Mouse (Mus musculus) forebrain, embryonic 16.5 days (tissue): ENCODE results near the gene Scg5. TPM values are rescaled to one million over a fixed set of nuclear protein-coding genes. Genes with fewer than 3 reads are reported as not detected.

Source experiments
- ATAC-seq: fragments of 200-750 bp; cut with Nextera tagmentation; 2 replicates; pipeline ENCODE4 v1.8.0; 2017; ENCODE audit warnings: mild to moderate bottlenecking, moderate library complexity
- H3K27ac ChIP-seq: fragments of 300-500 bp; sonication (generic); 2 replicates; pipeline ENCODE4 v1.5.1; 2014; ENCODE audit warnings: low read length, control low read depth
- H3K27me3 ChIP-seq: fragments of 300-500 bp; sonication (generic); replicated peaks from 2 replicates; pipeline ENCODE4 v1.6.1; 2014; ENCODE audit warnings: low read length; ENCODE audit not compliant: control insufficient read depth, insufficient read depth
- H3K36me3 ChIP-seq: fragments of 300-500 bp; sonication (generic); 2 replicates; pipeline ENCODE4 v1.6.1; 2014; ENCODE audit not compliant: control insufficient read depth, insufficient read depth
- H3K4me1 ChIP-seq: fragments of 300-500 bp; sonication (generic); replicated peaks from 2 replicates; pipeline ENCODE4 v1.6.1; 2014; ENCODE audit warnings: low read length; ENCODE audit not compliant: control insufficient read depth, insufficient read depth
- H3K4me2 ChIP-seq: fragments of 300-500 bp; sonication (generic); 2 replicates; pipeline ENCODE4 v1.6.1; 2014; ENCODE audit warnings: mild to moderate bottlenecking, low read length, control low read depth
- H3K4me3 ChIP-seq: fragments of 300-500 bp; sonication (generic); replicated peaks from 2 replicates; pipeline ENCODE4 v1.5.1; 2014; ENCODE audit warnings: mild to moderate bottlenecking, low read length, control low read depth
- H3K9ac ChIP-seq: fragments of 300-500 bp; sonication (generic); replicated peaks from 2 replicates; pipeline ENCODE4 v1.6.1; 2014; ENCODE audit warnings: low read depth, low read length, control low read depth
- H3K9me3 ChIP-seq: fragments of 300-500 bp; sonication (generic); 2 replicates; pipeline ENCODE4 v1.6.1; 2016; ENCODE audit warnings: low read length; ENCODE audit not compliant: control insufficient read depth
- WGBS: fragments of 180-500 bp; shearing (Covaris S2); extraction: QIAGEN DNeasy Blood & Tissue Kit; methylation state at CpG from one replicate; pipeline ENCODE4 v1.1.7; 2014; 5-methylcytosine and 5-hydroxymethylcytosine counted together
- polyA plus RNA-seq: library from polyadenylated mRNA; unstranded; fragments of >200 nt; fragmentation: Nextera tagmentation; extraction: Ambion mirVana; gene quantifications from 2 replicates; pipeline ENCODE4 v1.2.1, GENCODE M21; 2015

The Scg5 gene
- polyA plus RNA-seq, 1 experiment from 2014 or later, result 220 TPM

- H3K9ac ChIP-seq, result no peak overlapping the region
- no peaks in the 10 kb centered on the region for H3K36me3 ChIP-seq
- H3K4me2 ChIP-seq, result no peak overlapping the region
- no peak; the same call in 1 of the 2 replicates for ATAC-seq
- no peaks in the 10 kb centered on the region for H3K9me3 ChIP-seq
- no peaks in the 10 kb centered on the region for H3K4me1 ChIP-seq
- 77% methylated on average over 8 of the region's 8 CpGs for WGBS
- no peak overlapping the region for H3K27ac ChIP-seq
- H3K27me3 ChIP-seq, result no peaks in the 10 kb centered on the region
- H3K4me3 ChIP-seq, result no peak overlapping the region
Measured at GRCm38 (mm10) chr2:113768541-113769303, 60.2 kb downstream of the Scg5 start.

GRCm38 (mm10) chr2:113765885-113766284, 63.0 kb downstream of the Scg5 start:
- Histone ChIP-seq H3K4me2 (no peak overlapping the region), H3K36me3 (no peaks in the 10 kb centered on the region), H3K9ac (no peak overlapping the region), H3K9me3 (no peaks in the 10 kb centered on the region), H3K27ac (no peak overlapping the region), H3K4me1 (no peaks in the 10 kb centered on the region), H3K4me3 (no peak overlapping the region), H3K27me3 (no peaks in the 10 kb centered on the region)
- WGBS, result 65% methylated on average over 1 of the region's 1 CpGs
- ATAC-seq, result no peak

GRCm38 (mm10) chr2:113764968-113765367, 64.0 kb downstream of the Scg5 start:
- Histone ChIP-seq H3K27me3 (peaks cover 6% of the 10 kb centered on the region; the same call in 1 of the 2 replicates), H3K9ac (no peak overlapping the region), H3K27ac (no peak overlapping the region), H3K4me1 (no peaks in the 10 kb centered on the region), H3K36me3 (no peaks in the 10 kb centered on the region), H3K9me3 (no peaks in the 10 kb centered on the region), H3K4me3 (no peak overlapping the region), H3K4me2 (no peak overlapping the region)
- 86% methylated on average over 5 of the region's 5 CpGs for WGBS
- ATAC-seq, result no peak

GRCm38 (mm10) chr2:113758311-113759161, 70.4 kb downstream of the Scg5 start, which contains the start of gene Grem1:
Grem1 (minus strand) TSS chr2:113758646.
- H3K4me3 ChIP-seq, result peak within 1 kb of the TSS; percentile 67
- under 1% methylated on average over 64 of the region's 64 CpGs for WGBS
- H3K4me1 ChIP-seq, result peaks cover 21% of the 10 kb centered on the region
- H3K27ac ChIP-seq, result no peak within 1 kb of the TSS
- no peaks in the 10 kb centered on the region for H3K9me3 ChIP-seq
- peak within 1 kb of the TSS; percentile 63 for H3K9ac ChIP-seq
- H3K27me3 ChIP-seq, result peaks cover 28% of the 10 kb centered on the region
- H3K36me3 ChIP-seq, result no peaks in the 10 kb centered on the region
- H3K4me2 ChIP-seq, result peak within 1 kb of the TSS; percentile 97
- peak; percentile 67 for ATAC-seq

- under 1% methylated on average over 47 of the region's 47 CpGs for WGBS
Measured at GRCm38 (mm10) chr2:113757525-113758310, 71.2 kb downstream of the Scg5 start.

GRCm38 (mm10) chr2:113756924-113757524, 71.9 kb downstream of the Scg5 start:
- peaks cover 21% of the 10 kb centered on the region for H3K4me1 ChIP-seq
- peaks cover 28% of the 10 kb centered on the region for H3K27me3 ChIP-seq
- no peak for ATAC-seq
- 1% methylated on average over 12 of the region's 12 CpGs for WGBS
- peak overlapping the region; percentile 67 for H3K4me3 ChIP-seq
- no peaks in the 10 kb centered on the region for H3K36me3 ChIP-seq
- H3K4me2 ChIP-seq, result peak overlapping the region; percentile 97
- peak overlapping the region; percentile 54 for H3K9ac ChIP-seq
- H3K9me3 ChIP-seq, result no peaks in the 10 kb centered on the region
- no peak overlapping the region for H3K27ac ChIP-seq

More at GRCm38 (mm10) chr2:113757525-113758310, 71.2 kb downstream of the Scg5 start:
- Histone ChIP-seq H3K4me2 (peak overlapping the region; percentile 97), H3K36me3 (no peaks in the 10 kb centered on the region), H3K9ac (peak overlapping the region; percentile 63), H3K27ac (no peak overlapping the region), H3K9me3 (no peaks in the 10 kb centered on the region), H3K27me3 (peaks cover 28% of the 10 kb centered on the region), H3K4me1 (peaks cover 21% of the 10 kb centered on the region), H3K4me3 (peak overlapping the region; percentile 67)
- peak; percentile 61 for ATAC-seq

GRCm38 (mm10) chr2:113749721-113750120, 79.2 kb downstream of the Scg5 start:
- H3K4me1 ChIP-seq, result no peaks in the 10 kb centered on the region
- ATAC-seq, result no peak
- no peaks in the 10 kb centered on the region for H3K9me3 ChIP-seq
- no peak overlapping the region for H3K4me3 ChIP-seq
- WGBS, result 87% methylated on average over 12 of the region's 12 CpGs
- no peak overlapping the region for H3K9ac ChIP-seq
- no peaks in the 10 kb centered on the region for H3K36me3 ChIP-seq
- H3K27ac ChIP-seq, result no peak overlapping the region
- H3K4me2 ChIP-seq, result no peak overlapping the region
- 0 out of 2 replicates have a peak, but pooled peaks cover under 1% of the 10 kb centered on the region for H3K27me3 ChIP-seq

- Histone ChIP-seq H3K9ac (no peak overlapping the region), H3K36me3 (no peaks in the 10 kb centered on the region), H3K4me2 (no peak overlapping the region), H3K4me1 (no peaks in the 10 kb centered on the region), H3K27ac (no peak overlapping the region), H3K27me3 (no peaks in the 10 kb centered on the region), H3K9me3 (no peaks in the 10 kb centered on the region), H3K4me3 (no peak overlapping the region)
- ATAC-seq, result no peak
- 93% methylated on average over 9 of the region's 9 CpGs for WGBS
Measured at GRCm38 (mm10) chr2:113749309-113749708, 79.6 kb downstream of the Scg5 start.
